Mouse (Mus musculus): Measurements from ENCODE around the gene Trappc11.

DNA sequence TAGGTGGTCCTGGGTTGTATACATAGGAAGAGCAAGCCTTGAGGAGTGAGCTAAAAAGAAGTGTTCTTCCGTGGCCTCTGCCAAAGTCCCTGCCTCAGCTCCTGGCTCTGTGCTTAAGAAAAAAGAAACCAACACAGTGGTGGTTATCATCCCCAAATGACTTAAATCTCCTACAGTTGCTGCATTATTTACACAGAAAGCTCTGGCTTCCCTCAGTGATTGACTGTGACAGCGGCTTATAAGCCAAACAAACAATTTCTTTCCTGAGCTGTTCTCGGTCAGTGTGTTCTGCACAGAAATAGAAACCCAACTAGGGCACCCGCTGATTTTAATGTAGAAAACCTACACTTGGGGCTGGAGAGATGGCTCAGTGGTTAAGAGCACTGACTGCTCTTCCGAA, 34.8 kb upstream of the Trappc11 start:
- TF ChIP-seq CTCF (IDR thresholded peaks at IDR 0.05; ENCODE audit: low read depth, low read length) (no peak), POLR2A (IDR thresholded peaks at IDR 0.05; ENCODE audit: insufficient read depth, low read length) (no peak), EP300 (IDR thresholded peaks at IDR 0.05; ENCODE audit: insufficient read depth, low read depth, low read length) (no peak)
